Mouse (Mus musculus) liver, adult 10 weeks (tissue): Measurements from ENCODE around the gene Zdhhc15. TPM values are rescaled to one million over a fixed set of nuclear protein-coding genes. Genes with fewer than 3 reads are reported as not detected.

Experiments used
- polyA plus RNA-seq: library from polyadenylated mRNA; stranded (reverse); fragments of 350-450 nt; fragmentation: Illumina TruSeq; extraction: RNeasy Lipid Tissue Mini Kit (QIAGEN cat#74804); gene quantifications from one replicate; pipeline ENCODE4 v1.2.3, GENCODE M21; 2014; ENCODE audit warnings: low read depth, low replicate concordance

Gene Zdhhc15
- polyA plus RNA-seq, result 0.19 TPM

GRCm38 (mm10) chrX:104670757-104671549 is at the start of gene Zdhhc15:
TSS of gene Zdhhc15 (minus strand) at chrX:104671064.

Other genes starting within 250 kb of the Zdhhc15 start
- 2.4 TPM for gene Uprt, start 188.2 kb downstream of the Zdhhc15 start, polyA plus RNA-seq
- not detected for gene Magee2, start 186.2 kb upstream of the Zdhhc15 start, polyA plus RNA-seq